Mouse (Mus musculus): ENCODE measurements around the gene Fam43b.
A peak's percentile ranks its signal among the peaks of the same experiment; 100 is the strongest.

Gene Fam43b

DNA sequence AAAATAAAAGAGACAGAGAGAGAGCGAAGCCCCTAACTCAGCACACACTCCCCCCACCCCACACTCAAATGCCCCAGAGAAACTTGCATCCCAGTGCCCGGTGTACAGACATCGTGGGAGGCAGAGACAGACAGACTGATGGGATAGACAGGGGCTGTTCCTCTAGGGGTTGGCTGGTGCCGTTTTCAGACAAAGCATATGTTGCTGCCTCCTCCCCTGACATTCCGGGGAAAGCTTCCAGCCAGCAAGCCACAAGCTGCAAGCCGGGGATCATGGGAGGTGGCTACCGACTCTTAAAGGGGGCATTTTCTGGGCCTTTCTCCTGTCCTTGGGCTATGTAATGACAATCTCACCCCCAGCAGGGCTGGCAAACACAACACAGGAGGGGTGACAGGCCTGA, 2.6 kb downstream of the Fam43b start:
- DNase-seq = no peak

DNA sequence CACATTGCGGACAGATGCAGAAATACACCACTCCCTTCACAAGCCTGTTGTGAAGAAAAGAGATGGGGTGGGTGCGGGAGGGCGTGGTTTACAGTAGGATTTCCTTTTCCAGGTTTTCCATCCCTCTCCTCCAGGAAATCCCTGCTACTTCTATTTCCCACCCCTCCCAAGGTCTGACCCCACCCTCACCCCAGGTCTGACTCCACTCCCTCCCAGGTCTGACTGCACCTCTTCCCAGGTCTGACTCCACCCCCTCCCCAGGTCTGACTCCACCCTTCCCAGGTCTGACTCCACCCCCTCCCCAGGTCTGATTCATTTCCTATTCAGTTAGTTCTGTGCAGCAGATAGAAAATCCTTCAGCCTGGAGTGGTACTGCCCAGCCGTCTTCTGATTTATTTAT, 12.5 kb downstream of the Fam43b start:
- no peak for DNase-seq

DNA sequence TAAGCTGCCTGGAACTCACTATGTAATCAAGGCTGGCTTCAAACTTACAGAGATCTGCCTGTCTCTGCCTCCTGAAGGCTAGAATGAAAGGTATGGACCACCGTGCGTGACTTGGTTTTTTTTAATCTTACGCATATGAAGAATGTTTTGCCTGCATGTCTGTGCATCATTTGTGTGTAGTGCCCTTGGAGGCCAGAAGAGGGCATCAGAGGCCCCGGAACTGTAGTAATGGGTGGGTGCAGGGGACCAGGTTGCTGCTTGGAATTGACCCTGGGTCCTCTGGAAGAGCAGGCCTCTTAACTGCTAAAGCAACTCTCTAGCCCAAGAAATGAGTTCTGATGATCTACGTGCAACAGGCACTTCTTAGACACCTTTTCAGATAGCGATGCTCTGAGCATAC, 13.9 kb downstream of the Fam43b start:
- no peak for DNase-seq

DNA sequence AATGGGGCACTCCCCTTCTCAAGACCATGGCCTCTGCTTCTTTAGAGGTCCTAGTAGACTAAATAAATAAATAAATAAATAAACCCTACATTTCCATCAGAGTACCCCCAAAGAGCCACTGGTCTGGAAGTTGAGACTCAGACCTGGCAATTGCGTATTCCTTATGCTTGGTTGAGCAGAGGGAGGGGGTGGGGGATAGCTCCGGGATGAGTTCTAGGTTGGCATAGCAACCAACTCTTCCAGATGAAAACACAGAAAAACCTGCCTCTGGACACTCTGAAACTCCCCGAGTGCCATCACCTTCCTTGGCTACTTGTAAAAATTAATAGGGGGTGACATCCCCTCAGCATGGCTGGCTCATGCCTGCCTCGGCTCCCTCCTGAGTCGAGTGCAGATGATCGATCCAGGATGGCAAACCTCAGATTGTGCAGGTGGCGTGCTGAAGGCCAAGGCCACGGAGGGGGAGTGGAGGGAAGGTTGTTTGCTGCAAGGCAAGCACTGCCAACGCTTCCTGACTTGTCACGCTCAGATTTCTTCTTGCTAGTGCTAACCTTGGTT, 16.1 kb downstream of the Fam43b start:
- no peak for DNase-seq

DNA sequence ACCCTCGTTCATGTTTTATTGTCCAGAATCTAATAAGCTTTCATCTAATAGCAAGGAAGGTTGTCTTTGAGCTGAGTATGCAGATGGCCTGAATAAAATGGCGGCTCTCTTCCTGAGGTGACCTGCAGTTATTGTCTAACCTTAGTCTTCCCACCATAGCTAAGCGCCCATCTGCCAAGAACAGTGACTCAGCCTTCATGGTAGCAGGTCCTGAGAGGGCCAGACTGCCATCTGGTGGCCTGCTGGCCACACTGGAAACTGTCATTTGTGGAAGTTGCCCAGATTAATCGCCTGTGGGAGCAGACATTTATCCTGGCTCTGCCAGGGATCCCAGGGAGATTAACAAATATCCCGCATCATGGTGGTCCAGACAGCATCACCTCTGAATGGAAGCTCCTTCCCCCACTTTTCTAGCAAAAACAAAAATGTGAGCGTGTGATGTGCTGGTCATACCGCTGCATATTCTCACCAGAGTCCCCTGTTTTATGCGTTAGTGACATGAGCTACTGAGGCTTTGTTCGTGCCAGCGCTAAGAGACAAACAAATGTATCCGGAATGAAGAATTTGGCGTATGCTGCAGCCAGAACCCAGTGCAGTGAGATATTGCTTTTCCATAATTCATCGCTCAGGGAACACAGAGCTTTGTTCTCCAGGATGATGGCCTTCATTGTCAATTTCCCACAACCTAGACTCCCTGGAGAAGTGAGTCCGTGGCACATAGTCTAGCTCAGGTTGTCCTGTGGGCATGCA, 17.1 kb downstream of the Fam43b start:
- DNase-seq = peak; percentile 87

DNA sequence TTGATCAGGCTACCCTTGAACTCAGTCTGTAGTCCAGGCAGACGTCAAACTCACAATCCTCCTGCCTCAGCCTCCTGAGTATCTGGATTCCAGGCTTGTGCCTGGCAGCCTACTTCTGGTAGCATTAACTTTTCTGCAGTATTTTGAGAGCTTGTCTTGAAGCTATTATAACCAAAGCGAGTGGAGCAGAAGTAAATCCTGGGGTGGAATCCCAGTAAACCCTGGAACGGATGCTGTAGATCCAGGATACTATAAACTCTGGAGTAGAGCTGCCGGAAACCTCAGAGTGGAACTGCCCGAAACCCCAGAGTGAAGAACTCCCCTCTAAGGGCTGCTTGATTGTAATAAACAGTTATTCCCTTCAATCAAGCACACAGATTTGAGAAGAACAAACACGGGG, 18.8 kb downstream of the Fam43b start:
- peak; percentile 72 for DNase-seq

DNA sequence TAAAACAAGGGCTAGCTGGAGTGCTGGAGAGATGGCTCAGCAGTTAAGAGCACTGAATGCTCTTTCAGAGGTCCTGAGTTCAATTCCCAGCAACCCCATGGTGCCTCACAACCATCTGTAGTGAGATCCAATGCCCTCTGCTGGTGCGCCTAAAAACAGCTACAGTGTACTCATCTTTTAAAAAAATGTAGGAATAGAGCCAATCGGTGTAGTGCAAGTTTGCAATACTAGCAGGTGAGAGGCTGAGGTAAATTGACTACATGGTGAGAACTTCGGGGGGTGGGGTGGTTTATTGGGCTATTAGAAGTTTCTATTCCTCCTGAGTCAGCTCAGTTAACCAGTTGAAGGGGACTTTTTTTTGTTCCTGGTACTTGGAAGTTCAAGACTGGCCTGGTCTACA, 21.2 kb downstream of the Fam43b start:
- DNase-seq = no peak

DNA sequence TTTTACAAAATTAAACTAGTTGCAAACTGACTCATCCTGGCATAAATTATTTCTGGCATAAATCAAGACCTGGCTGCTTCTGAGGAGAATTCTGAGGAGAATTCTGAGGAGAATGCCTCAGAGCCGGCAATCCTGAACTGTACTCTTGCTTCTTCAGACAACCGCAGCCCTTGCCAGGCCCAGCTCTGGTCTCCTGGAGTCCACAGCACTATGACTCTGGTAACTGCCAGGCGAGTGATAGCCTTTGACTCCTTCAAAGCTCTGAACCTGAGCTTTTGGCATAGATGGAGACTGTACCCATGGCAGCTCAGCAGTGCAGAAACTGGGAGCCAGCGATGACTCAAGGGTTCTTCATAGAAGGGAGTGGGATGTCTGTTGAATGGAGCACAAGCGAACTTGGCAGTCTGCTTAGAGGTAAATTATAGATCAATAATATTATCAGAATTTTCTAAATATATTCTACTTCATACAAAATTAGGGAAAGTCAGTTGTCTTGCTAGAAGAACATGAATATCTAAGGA, 25.3 kb downstream of the Fam43b start:
- DNase-seq = no peak

DNA sequence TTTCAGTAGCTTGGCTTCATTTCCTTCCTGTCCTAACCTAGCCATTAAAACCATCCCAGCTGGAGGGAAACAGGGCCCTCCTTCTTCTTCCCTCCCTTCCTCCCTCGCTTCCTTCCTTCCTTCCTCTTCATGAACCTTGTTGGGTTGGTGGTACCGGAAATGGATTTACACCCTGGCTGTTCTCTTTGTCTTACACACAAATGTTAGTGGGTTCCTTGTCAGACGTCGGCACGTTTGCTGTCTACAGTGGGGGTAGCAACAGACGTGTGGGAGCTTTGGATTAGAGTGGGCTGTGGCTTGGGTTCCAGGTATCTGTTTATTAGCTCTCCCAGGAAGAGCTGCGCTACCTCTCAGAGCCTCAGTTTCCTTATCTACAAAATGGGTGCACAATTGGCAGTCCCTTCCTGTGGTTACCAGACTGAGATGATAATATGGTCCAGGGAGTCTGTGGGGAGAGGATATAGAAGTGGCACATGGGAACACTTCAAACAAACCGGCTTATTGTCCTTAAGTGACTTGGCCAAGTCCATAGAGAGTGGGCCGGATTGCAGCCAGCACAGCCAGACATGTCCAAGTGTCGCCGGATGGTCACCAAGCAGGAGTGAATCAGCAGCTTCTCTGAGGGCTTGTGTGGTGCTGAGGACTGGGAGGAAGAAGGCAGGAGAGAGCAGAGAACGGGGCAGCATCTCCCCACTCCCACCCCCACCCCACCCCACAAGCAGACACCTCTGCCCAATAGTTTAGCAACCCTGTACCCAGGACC, 27.6 kb downstream of the Fam43b start:
- peak; percentile 37 for DNase-seq

DNA sequence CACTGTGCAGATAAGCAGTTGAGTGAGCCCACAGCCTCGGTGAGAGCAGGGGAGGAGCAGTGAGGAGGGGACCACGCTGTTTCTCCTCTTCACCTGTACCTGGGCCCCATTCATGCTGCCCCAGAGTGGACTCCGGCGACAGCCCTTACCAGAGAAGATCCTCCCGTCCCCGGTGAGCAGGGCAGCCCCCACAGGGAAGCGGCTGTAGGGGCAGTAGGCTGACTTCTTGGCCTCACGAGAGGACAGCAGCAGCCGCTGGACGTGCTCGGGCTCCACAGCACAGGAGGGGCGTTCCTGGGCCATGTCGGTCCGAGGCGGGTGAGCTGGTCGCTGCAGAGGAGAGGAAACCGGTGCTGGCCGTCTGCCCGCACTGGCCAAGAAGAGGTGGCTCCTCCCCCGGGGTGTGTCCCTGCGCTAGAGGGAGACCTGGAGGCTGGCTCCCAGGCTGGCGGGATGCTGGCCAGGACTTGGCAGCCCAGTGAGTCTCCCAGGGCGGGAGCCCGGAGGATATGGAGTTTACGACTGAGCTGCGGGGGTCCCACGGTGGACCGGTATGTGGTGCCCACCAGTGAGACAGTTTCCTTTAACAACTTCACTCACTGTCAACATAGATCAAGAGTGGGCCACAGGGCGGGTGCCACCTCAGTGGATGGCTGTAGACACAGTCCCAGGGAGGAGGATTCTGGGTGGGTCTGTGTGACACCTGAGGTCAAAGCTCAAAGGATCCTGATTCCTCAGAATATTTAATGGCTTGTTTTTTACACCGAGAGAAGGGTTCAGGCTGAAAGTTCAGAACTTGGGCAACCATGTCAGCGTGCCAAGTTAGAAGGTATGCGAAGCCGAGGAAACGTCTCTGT, 28.5 kb downstream of the Fam43b start, which contains the start of gene Cda:
Cda (minus strand) TSS at position 352 of the 857 bp plus-strand sequence.
- DNase-seq = peak; percentile 94

DNA sequence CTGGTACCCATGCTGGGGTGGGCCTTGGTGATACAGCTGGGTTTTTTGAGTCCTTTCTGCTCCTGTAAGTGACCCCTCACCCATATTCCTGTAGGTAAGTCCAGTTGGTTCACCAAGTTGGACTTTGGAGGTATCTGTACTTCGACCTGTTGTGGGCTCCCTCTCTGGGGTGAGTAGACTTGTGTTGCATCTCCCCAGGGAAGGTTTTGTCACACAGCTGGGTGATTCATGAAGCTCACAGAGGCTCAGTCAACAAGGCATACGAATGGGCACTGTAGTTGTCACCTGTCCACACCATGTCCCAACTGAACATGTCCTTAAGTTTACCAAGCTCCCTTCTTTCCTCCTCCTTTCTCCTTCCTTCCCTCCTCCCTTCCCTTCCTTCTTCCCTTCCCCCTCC, 29.8 kb downstream of the Fam43b start:
- no peak for DNase-seq

DNA sequence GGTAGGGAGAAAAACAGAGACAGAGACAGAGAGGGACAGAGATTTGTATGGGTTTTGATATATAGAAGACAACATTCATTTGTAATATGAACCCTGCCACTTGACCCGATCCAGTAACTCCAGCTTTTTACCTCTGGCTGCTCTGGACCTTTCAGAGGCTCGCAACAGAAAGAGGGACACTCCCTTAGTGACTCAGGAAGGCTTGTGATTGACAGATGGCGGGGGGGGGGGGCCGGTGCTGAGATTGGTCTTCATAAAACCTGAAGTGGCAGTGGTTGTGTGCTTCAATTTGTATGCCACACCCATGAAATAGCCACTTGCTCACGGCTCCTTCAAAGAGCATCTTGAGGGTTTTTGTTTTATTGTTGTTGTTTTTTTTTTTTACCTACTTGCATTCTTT, 32.8 kb downstream of the Fam43b start:
- no peak for DNase-seq

DNA sequence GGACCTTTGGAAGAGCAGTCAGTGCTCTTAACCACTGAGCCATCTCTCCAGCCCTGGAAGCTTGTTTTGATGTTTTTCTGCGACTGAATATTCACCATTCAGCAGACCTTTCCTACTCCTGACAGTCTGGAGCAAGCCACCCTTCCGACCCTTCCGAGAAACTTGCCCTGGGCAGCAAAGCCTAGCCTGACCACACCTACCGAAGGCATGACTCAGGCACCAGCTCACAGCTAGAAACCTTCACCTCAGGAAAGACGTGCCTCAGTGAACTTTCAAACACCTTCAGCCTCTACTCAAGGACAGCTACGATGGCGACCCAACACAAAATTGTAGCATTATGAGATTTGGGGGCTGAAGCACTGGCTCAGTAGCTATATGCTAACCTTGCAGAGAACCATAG, 33.4 kb downstream of the Fam43b start:
- no peak for DNase-seq

DNA sequence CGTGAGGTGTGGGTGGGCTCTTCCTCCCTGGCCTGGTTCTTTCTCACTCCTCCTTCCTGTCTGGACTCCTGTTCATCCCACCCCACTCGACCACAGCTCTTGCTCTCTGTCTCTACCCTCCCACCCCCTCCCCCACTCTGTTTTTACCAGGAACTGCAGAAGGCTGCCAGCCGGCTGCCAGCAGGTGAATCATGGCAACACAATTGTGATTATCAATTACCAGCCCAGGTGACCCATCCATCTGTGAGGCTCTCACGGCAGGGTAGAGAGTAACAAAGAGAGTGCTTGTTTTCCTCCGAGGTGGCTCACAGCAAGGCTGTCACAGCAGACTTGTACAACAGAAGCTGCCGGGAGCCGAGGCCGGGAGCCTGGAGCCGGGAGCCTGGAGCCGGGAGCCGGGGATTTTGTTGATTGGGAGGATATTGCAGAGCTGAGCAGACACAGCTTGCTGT, 34.9 kb downstream of the Fam43b start:
- no peak for DNase-seq

DNA sequence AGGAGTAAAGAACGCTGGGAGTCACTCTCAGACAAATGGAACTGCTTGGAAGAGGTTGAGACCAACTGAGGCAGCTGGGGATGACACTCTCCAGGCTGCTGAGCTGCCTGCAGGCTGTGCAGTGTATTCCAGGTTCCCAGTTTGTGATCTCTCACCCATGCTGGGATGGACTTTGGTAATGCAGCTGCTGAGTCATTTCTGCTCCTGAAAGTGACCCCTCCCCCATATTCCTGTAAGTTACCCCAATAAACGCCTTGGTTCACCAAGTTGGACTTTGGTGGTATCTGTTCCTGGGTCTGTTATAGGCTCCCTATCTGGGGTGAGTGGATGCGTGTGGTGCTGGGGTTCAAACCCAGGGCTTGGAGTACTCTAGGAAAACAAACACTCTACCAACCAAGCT, 38.2 kb downstream of the Fam43b start:
- no peak for DNase-seq

DNA sequence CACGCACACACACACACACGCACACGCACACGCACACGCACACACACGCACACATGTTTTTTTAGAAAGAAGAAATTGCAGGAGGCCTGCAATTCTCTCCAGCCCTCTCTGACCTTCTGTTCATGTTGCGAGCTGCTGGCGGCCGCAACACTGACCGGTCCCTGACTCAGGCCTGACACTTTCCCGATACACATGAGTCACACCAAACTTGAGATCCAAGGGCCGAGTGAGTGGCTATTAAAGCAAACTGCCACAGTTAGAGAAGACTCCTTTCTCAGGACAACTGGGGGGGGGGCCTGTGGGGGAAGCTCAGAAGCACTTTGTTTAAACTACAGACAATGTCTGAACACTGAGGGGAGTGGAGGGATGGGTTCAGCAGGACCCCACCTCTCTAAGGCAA, 39.8 kb downstream of the Fam43b start:
- no peak for DNase-seq

DNA sequence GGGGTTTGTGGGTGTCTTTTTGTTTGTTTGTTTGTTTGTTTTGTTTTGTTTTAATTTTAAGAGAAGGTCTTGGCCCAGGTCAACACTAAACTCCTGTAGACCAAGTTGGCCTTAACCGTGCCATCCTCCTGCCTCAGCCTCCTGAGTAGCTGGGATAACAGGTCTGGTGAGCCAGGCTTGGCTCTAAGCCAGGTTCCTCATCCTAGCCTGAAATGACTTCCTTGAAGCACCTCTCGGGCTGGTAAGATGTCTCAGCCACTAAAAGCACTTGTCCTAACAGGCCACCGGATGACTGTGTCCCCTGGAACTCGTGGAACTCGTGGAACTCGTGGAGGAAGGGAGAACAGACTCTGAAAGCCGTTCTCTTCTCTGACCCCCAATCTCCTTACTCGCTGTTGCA, 40.2 kb downstream of the Fam43b start:
- DNase-seq = no peak

DNA sequence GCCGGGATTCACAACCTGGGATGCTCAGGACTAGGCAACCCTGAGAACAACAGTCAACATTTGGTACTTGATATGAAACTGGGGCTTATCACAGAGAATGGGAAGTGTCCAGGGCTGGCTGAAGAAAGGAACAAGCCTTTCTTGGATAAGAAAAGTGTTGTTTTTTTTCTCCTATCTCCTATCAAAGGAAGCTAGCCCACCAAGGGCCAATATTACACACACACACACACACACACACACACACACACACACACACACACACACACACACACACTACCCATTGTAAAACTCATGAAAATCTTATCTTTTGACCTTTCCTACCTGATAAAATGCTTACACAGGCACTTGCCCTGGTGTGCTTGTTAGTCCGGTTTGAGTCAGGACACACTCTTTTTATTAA, 40.8 kb downstream of the Fam43b start:
- no peak for DNase-seq

DNA sequence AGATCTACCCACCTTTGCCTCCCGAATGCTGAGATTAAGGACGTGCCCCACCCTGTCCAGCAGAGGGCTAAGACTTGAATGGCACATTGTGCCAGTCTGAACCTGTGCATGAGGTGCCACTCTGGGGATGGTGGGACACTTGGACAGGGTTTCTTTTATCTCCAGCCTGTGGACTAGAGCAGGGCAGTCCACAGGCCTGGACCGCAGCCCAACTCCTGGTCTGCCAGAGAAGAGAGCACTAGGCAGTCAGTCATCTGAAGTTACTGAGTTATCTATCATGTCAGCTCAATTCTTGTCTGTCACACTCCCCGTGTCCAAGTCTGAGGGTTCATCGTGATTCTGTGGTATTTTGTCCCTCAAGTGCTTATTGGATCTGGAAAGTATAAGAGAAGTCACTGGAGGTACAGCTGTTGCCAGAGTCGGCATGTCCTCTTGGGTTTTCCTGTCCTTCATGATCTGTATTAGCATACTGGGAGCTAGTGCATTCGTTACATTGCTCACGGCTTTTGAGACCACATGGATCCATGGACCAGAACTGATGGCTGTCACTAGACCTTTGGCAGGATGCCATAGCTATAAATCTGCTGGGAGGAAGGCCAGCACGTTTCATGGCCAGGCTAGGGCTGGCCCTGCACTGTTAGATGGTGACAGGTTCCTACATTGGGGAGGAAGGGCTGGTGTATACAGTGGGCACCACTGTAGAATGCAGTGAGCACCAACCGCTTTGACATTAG, 42.7 kb downstream of the Fam43b start:
- no peak for DNase-seq

DNA sequence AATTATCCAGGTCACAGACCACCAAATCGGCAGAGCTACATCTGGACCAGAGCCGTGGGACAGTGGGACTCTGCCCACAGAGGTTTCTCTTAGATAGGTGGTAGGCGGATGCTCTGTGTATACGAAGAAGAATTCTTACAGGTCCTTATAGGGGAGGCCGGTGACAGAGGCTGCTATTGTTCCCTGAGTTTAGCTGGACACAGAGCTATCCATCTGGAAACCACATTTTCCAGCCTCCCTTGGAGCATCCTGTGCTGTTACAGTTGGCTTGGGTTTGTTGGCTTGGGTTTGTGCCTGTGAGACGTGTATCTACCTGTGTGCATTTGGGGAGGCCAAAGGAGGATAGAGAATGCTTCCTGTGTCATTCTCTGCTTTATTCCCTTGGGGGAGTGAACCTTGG, 43.6 kb downstream of the Fam43b start:
- no peak for DNase-seq

DNA sequence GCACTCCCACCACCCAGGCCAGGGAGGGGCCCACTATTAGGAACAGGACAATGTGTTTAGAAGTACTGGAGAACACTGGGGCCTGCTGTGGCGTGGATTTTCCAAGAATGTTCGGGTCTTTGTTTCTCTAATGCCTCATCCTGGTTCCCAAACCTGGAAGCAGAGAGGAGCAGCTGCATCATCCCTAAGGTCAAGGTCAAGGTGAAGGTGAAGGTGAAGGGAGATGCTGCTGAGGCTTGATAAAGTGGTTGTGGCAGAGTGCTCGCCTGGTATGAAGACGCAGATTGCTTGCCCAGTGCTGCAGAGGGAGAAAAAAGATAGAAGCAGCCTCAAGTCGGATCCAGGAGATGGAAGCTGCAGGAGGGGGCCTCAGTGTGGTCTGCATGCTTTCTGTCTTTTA, 44.5 kb downstream of the Fam43b start:
- DNase-seq = no peak

DNA sequence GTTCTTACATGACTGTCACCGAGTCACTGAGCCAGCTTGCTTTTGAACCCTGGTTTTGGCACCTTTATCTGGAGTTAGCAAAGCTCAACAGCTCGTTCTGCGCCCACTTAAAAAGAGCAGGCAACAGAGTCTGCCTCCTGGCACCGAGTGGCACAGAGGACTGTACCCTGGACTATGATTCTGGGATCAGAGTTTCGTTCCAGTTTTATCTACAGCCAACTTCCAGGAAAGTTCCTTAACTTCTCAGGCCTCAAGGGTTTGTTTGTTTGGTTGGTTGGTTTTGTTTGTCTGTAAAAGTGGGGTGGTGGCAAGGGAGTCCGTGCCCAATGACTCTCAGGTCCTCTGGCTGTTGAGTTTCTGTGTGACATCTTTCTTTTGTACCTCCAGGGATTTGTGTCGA, 47.6 kb downstream of the Fam43b start:
- DNase-seq = no peak
